Mouse (Mus musculus): ENCODE data around the gene Sobp. TPM values are rescaled to one million over a fixed set of nuclear protein-coding genes. Genes with fewer than 3 reads are reported as not detected.

The Sobp gene
- polyA plus RNA-seq (2012; ENCODE audit: insufficient read depth, insufficient read length, missing spikeins): not detected in 2 replicates

DNA sequence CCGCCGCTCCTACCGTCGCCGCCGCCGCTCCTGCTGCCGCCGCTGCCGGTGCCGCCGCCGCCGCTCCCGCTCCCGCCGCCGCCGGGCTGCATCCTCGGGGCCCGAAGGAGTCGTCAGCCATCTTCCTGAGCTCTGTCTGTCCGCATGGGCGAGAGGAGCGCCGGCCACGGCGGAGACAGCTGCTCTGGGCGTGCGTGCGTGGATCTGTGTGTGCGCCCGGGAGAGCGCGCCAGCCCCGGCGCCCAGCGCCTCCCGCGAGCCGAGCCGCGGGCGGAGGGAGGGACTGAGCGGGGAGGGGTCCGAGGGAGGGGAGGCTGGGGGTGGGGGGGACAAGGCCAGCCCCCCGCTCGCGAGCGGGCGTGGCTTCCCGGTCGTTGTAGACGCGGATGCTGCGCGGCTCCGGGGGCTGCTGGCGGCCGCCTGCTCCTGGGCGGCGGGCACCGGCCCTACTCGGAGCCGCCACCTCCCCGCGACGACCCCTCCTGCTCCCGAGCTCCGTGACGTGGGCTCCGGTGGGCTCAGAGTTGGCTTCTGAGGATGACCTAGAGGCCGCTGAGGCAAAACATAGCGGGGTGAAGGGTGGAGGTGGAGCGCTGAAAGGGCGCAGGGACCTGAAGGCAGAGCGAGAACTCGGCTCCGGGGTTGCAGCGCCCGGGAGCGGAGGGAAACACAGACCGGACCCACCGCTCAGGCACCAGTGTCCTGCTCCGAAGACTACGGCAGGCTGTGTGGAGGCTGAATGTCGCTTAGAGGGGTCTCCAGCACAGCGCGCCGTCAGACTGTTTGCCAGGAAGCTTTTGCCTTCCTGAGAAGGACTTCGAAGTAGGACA is at the start of gene Sobp, which contains the start of gene 9030612E09Rik:
Sobp (minus strand) TSS at position 205 of the 830 bp plus-strand sequence.
9030612E09Rik (plus strand) TSS at position 379 of the 830 bp plus-strand sequence.
- Histone ChIP-seq H3K4me1 (ENCODE audit: control insufficient read depth, insufficient read depth, low read length) (no peaks in the 10 kb centered on the region), H3K27ac (ENCODE audit: insufficient read depth, low read depth, low read length) (no peak within 1 kb of the TSS), H3K4me3 (ENCODE audit: insufficient read depth, low read length) (peak within 1 kb of the TSS; percentile 61)
- TF ChIP-seq POLR2A (IDR thresholded peaks at IDR 0.05; ENCODE audit: borderline replicate concordance, low read depth, low read length) (no peak), CTCF (IDR thresholded peaks at IDR 0.05; ENCODE audit: low read depth, low read length) (no peak)

GRCm38 (mm10) chr10:43223391-43223790 is 49.1 kb upstream of the Sobp start:
- TF ChIP-seq CTCF (IDR thresholded peaks at IDR 0.05; ENCODE audit: low read depth, low read length) (no peak), POLR2A (IDR thresholded peaks at IDR 0.05; ENCODE audit: borderline replicate concordance, low read depth, low read length) (no peak)

DNA sequence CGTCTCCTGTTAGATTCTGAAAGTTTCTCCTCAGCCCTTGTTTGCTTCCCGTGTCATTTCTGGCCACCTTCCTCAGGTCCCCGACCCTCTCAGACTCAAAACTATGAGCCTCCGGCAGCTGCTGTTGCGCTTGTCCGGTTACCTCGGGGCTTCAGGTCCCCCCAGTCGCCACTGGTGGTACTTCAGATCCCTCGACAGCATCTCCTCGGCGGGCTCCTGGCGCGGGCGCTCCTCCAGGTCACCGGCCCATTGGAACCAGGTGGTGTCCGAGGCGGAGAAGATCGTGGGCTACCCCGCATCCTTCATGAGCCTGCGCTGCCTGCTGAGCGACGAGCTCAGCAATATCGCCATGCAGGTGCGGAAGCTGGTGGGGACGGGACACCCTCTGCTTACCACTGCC is 47.3 kb upstream of the Sobp start:
- 0 out of 2 replicates have a peak, but pooled peaks cover 6% of the 10 kb centered on the region for H3K4me1 ChIP-seq (ENCODE audit: control insufficient read depth, insufficient read depth, low read length)
- peak overlapping the region; percentile 66 for H3K4me3 ChIP-seq (ENCODE audit: insufficient read depth, low read length)
- TF ChIP-seq CTCF (IDR thresholded peaks at IDR 0.05; ENCODE audit: low read depth, low read length) (no peak), POLR2A (IDR thresholded peaks at IDR 0.05; ENCODE audit: borderline replicate concordance, low read depth, low read length) (no peak)
- H3K27ac ChIP-seq (ENCODE audit: insufficient read depth, low read depth, low read length): no peak overlapping the region

More at GRCm38 (mm10) chr10:43223391-43223790, 49.1 kb upstream of the Sobp start:
- Histone ChIP-seq H3K4me1 (ENCODE audit: control insufficient read depth, insufficient read depth, low read length) (peaks cover 13% of the 10 kb centered on the region), H3K4me3 (ENCODE audit: insufficient read depth, low read length) (no peak overlapping the region), H3K27ac (ENCODE audit: insufficient read depth, low read depth, low read length) (no peak overlapping the region)

DNA sequence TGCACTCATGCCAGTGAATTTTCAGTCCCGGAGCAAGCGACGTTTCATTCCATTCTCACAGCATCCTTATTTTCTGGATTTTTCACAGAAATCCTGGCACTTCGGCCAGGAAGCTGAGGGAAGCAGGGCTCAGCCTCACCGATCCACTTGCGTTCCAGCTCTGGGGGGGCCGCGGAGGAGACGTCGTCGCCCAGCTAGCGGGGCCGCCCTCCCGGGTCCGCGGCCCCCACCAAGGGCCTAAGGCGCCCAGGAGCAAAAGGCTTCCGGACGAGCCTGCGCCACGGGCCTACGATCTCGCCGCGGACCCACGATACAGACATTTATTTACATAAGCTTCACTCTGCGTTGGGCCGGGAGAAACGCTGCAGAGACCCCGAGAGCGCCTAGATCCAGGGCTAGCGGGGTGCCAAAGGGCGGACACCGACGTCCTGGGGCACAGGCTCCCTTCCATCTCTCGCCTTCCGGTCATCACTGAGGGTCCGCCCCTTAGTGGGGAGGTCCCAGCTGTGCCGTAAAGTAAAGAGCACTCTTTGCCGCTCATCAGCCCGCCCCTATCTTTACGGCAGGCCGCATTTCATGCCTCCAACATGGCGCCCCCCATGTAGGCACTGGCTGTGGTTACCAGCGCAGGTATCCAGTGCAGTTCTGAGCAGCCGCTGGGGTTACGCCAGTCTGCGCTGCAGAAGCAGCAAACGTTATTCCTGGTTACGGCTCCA is 46.7 kb upstream of the Sobp start, which contains the start of gene Pdss2:
Pdss2 (plus strand) TSS at position 577 of the 716 bp plus-strand sequence.
- TF ChIP-seq CTCF (IDR thresholded peaks at IDR 0.05; ENCODE audit: low read depth, low read length) (no peak), POLR2A (IDR thresholded peaks at IDR 0.05; ENCODE audit: borderline replicate concordance, low read depth, low read length) (0 out of 2 replicates have a peak, but pooled peaks have one; percentile 41)
- Histone ChIP-seq H3K4me1 (ENCODE audit: control insufficient read depth, insufficient read depth, low read length) (0 out of 2 replicates have a peak, but pooled peaks cover 4% of the 10 kb centered on the region), H3K27ac (ENCODE audit: insufficient read depth, low read depth, low read length) (peak within 1 kb of the TSS; percentile 79), H3K4me3 (ENCODE audit: insufficient read depth, low read length) (peak within 1 kb of the TSS; percentile 66)

DNA sequence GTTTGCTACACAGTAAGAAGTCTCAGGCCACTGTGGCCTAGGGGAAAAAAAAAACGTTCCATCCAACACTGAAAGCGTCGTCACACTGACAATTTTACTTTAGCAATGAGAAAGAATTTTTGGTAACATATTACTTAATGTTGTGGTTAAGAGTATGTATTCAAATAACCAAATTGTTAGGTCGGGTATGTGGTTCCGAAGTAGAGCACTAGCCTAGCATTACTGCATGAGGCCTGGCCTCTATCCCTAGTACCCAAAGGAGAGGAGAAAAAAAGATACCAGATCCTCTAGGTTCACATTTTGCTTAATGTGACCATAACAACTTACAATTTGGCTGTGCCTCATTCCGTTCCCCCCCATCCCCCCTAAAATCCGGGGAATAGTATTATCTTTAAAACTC is 46.1 kb upstream of the Sobp start:
- Histone ChIP-seq H3K27ac (ENCODE audit: insufficient read depth, low read depth, low read length) (peak overlapping the region; percentile 79), H3K4me1 (ENCODE audit: control insufficient read depth, insufficient read depth, low read length) (0 out of 2 replicates have a peak, but pooled peaks cover 4% of the 10 kb centered on the region), H3K4me3 (ENCODE audit: insufficient read depth, low read length) (peak overlapping the region; percentile 66)
- TF ChIP-seq POLR2A (IDR thresholded peaks at IDR 0.05; ENCODE audit: borderline replicate concordance, low read depth, low read length) (no peak), CTCF (IDR thresholded peaks at IDR 0.05; ENCODE audit: low read depth, low read length) (no peak)

DNA sequence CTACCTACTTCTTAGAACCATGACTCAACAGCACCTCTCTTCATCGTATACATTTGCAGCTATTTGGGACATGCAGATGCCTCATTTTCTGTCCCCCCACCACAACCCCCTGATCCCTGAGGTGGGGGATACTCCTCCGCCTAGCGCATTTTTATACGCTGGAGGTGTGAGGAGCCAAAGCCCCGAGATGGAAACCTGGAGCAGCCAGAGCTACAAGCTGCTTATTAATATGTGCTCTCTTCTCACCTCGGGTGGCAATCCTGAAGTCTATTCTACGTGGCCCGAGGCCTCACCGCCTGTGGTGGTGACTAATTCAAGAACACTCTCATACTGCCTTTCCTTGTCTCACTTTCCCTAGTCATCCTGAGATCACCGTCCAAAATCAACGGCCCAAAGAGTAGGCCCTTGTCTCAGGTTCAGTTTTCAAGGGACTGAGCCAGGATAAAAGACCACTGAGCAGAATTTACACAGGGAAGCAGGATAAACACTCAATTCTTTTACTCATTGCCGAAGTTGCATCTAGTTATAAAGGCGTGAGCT is 43.1 kb upstream of the Sobp start:
- Histone ChIP-seq H3K4me1 (ENCODE audit: control insufficient read depth, insufficient read depth, low read length) (0 out of 2 replicates have a peak, but pooled peaks cover 4% of the 10 kb centered on the region), H3K27ac (ENCODE audit: insufficient read depth, low read depth, low read length) (no peak overlapping the region), H3K4me3 (ENCODE audit: insufficient read depth, low read length) (no peak overlapping the region)
- no peak for TF ChIP-seq POLR2A (IDR thresholded peaks at IDR 0.05; ENCODE audit: borderline replicate concordance, low read depth, low read length)
- no peak for TF ChIP-seq CTCF (IDR thresholded peaks at IDR 0.05; ENCODE audit: low read depth, low read length)

DNA sequence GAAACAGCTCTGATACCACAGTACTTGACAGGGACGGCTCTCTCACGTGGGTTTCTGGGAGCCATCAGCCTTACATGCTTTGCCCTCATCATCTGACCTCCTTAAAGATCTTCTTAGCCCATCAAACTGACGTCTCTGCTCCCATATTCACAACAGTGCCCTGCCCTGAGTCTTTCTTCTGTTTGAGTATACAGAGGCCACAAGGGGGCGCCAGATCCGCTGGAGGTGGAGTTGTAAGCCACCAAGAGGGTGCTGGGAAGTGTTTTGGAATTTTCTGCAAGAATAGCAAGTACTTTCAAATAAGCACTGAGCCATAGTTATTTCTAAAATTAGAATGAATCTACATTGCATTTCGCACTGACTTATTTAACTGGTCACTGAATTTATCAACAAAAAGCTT is 37.5 kb upstream of the Sobp start:
- TF ChIP-seq CTCF (IDR thresholded peaks at IDR 0.05; ENCODE audit: low read depth, low read length) (peak; percentile 51; the same call in 1 of the 2 replicates), POLR2A (IDR thresholded peaks at IDR 0.05; ENCODE audit: borderline replicate concordance, low read depth, low read length) (no peak)
- Histone ChIP-seq H3K4me3 (ENCODE audit: insufficient read depth, low read length) (no peak overlapping the region), H3K27ac (ENCODE audit: insufficient read depth, low read depth, low read length) (no peak overlapping the region), H3K4me1 (ENCODE audit: control insufficient read depth, insufficient read depth, low read length) (no peaks in the 10 kb centered on the region)

DNA sequence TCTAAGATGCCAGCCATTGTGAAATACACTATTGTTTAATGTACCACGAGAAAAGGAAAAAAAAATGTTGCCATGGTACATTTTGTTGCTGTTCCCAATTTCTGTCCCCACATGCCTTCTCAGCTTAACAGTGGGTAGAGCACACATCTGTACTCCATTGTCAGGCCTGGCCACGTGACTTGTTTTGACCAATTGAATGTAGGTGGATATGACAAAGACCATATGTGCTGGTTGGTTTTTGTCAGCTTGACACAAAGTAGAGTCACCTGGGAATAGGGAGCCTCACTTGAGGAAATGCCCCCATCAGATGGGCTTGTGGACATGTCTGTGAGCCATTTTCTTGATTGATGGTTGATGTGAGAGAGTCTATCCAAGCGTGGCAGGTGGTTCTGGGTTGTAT is 29.5 kb upstream of the Sobp start:
- Histone ChIP-seq H3K27ac (ENCODE audit: insufficient read depth, low read depth, low read length) (no peak overlapping the region), H3K4me1 (ENCODE audit: control insufficient read depth, insufficient read depth, low read length) (no peaks in the 10 kb centered on the region), H3K4me3 (ENCODE audit: insufficient read depth, low read length) (no peak overlapping the region)
- TF ChIP-seq POLR2A (IDR thresholded peaks at IDR 0.05; ENCODE audit: borderline replicate concordance, low read depth, low read length) (no peak), CTCF (IDR thresholded peaks at IDR 0.05; ENCODE audit: low read depth, low read length) (no peak)

DNA sequence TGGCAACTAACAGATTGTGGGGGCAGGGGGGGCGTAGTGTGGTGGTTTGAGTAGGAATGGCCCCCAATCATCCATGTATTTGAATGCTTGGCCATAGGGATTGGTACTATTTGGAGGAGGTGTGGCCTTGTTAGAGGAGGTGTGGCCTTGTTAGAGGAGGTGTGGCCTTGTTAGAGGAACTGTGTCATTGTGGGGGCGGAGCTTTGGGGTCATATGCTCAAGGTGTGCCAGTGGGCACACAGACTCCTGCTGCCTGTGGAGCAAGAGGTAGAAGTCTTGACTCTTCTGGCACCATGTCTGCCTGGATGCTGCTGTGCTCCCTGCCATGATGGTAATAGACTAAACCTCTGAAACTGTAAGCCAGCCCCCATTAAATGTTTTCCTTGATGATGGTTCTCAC is 25.9 kb upstream of the Sobp start:
- no peak for TF ChIP-seq CTCF (IDR thresholded peaks at IDR 0.05; ENCODE audit: low read depth, low read length)
- TF ChIP-seq POLR2A (IDR thresholded peaks at IDR 0.05; ENCODE audit: borderline replicate concordance, low read depth, low read length): no peak
- Histone ChIP-seq H3K27ac (ENCODE audit: insufficient read depth, low read depth, low read length) (no peak overlapping the region), H3K4me1 (ENCODE audit: control insufficient read depth, insufficient read depth, low read length) (no peaks in the 10 kb centered on the region), H3K4me3 (ENCODE audit: insufficient read depth, low read length) (no peak overlapping the region)

All from bone marrow macrophage, adult 2 months (primary cell).